Mouse (Mus musculus): ENCODE measurements at regions not wholly inside any gene's neighbourhood (a gene's known extent, or its start where the extent isn't known, plus 50 kb on each side); places are given as distances from the start of the nearest gene placed in this dataset.

- Histone ChIP-seq H3K27me3 (replicated peaks; ENCODE audit: low read depth, poor library complexity, severe bottlenecking) (peaks cover 32% of the 10 kb centered on the region), H3K36me3 (replicated peaks) (no peaks in the 10 kb centered on the region), H3K4me1 (peaks cover 45% of the 10 kb centered on the region), H3K9me3 (no peaks in the 10 kb centered on the region), H3K27ac (replicated peaks) (no peak overlapping the region), H3K4me3 (no peak overlapping the region)
- WGBS: 34% methylated on average over 5 of the region's 5 CpGs
- no peak for DNase-seq (ENCODE audit: low spot score)
Observed at GRCm38 (mm10) chr19:14124250-14124827, 211.0 kb downstream of the Olfr1505 start.

- Histone ChIP-seq H3K36me3 (replicated peaks) (no peaks in the 10 kb centered on the region), H3K4me3 (no peak overlapping the region), H3K9me3 (no peaks in the 10 kb centered on the region), H3K4me1 (peaks cover 47% of the 10 kb centered on the region), H3K27me3 (replicated peaks; ENCODE audit: low read depth, poor library complexity, severe bottlenecking) (peaks cover 27% of the 10 kb centered on the region), H3K27ac (replicated peaks) (no peak overlapping the region)
- no peak for DNase-seq (ENCODE audit: low spot score)
- 57% methylated on average over 5 of the region's 5 CpGs for WGBS
Observed at GRCm38 (mm10) chr19:14124986-14125385, 211.7 kb downstream of the Olfr1505 start.

DNA sequence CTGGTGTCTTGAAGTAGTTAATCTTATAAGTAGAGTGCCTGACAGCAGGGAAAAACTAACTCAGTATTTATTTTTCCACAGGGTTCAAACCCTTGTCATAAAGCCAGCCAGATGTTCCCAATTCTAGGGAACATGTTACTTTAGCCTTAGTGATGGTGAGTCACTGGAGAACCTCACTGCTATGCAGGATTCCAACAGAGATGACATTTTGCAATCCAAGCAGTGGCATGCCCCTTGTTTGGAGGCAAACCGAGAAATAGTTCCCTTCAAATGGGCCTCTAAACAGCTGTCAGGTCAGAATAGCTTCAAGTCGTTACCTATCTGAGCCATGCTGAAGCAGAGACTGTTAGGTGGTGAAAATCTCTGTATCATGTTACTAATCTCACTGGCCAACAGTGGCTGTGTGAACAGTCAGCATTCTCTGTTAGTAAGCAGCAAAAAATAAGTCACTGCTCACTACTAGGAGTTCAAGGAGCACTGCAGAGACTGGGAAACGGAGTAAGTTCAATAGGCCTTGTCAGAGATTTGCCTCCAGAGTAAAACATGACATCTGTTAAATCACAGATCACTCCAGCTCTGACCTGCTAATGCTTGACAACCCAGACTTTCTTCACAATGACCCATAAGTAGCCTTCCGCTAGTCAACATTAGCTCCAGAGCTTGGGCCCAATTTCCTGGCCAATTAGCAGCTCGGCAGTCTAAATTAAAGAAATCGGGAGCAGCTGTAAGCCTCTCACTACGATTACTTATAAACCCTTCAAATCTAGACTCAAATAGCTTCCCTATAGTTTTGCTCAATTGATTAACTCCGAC lies 215.3 kb downstream of the Olfr1505 start:
- H3K27me3 ChIP-seq (replicated peaks; ENCODE audit: low read depth, poor library complexity, severe bottlenecking): peaks cover 11% of the 10 kb centered on the region
- DNase-seq (ENCODE audit: low spot score): peak; percentile 54
- peaks cover 40% of the 10 kb centered on the region for H3K4me1 ChIP-seq
- 17% methylated on average over 8 of the region's 8 CpGs for WGBS
- no peaks in the 10 kb centered on the region for H3K9me3 ChIP-seq
- H3K27ac ChIP-seq (replicated peaks): no peak overlapping the region
- H3K4me3 ChIP-seq: no peak overlapping the region
- no peaks in the 10 kb centered on the region for H3K36me3 ChIP-seq (replicated peaks)

DNA sequence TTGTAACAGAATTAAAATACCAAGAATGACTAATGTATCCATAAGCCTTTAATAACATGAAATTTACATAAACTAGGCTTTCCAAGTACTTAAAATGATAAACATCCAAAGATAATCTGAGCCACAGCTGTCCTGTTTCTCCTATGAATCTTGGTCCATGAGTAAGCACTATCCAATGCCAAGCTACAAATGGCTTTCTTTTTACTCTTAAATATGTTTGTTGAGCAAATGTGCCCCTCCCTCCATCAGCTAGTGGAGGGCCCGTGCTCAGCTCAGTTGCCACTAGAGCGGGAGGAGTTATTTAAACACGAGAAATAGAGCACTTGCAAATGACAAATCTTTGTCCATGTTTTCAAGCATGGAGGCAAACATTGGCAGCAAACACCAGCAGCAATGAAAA lies 247.9 kb downstream of the Olfr1505 start:
- H3K4me1 ChIP-seq: peaks cover 13% of the 10 kb centered on the region
- no peak for DNase-seq (ENCODE audit: low spot score)
- H3K27me3 ChIP-seq (replicated peaks; ENCODE audit: low read depth, poor library complexity, severe bottlenecking): peaks cover 5% of the 10 kb centered on the region; the same call in 1 of the 2 replicates
- H3K9me3 ChIP-seq: no peaks in the 10 kb centered on the region
- no peak overlapping the region for H3K27ac ChIP-seq (replicated peaks)
- H3K36me3 ChIP-seq (replicated peaks): no peaks in the 10 kb centered on the region
- no peak overlapping the region for H3K4me3 ChIP-seq
- 58% methylated on average over 3 of the region's 3 CpGs for WGBS

DNA sequence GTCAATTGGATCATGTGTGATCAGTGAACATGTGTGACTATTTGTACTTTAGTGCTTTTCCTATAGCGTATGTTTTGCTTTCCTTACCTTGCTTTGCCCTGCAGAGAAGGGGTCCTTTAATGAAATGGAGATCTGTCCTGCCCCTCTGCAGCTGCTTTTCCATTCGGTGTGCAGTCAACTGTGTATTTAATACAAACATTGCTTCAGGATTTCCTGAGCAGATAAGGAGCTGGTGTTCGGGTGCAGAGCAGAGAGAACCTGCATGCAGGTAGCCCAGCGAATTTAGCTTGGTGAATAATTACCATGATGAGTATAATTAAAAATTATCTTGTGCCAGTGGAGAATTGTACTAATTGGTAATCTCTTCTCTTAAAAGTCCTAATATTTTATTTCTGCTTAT lies 249.4 kb downstream of the Olfr1505 start:
- Histone ChIP-seq H3K9me3 (no peaks in the 10 kb centered on the region), H3K36me3 (replicated peaks) (no peaks in the 10 kb centered on the region), H3K4me1 (peaks cover 13% of the 10 kb centered on the region), H3K27ac (replicated peaks) (no peak overlapping the region), H3K27me3 (replicated peaks; ENCODE audit: low read depth, poor library complexity, severe bottlenecking) (peaks cover 5% of the 10 kb centered on the region; the same call in 1 of the 2 replicates), H3K4me3 (no peak overlapping the region)
- WGBS: 46% methylated on average over 4 of the region's 4 CpGs
- no peak for DNase-seq (ENCODE audit: low spot score)

GRCm38 (mm10) chr19:14165775-14166174 lies 252.4 kb downstream of the Olfr1505 start:
- Histone ChIP-seq H3K27ac (replicated peaks) (no peak overlapping the region), H3K4me3 (no peak overlapping the region), H3K36me3 (replicated peaks) (no peaks in the 10 kb centered on the region), H3K27me3 (replicated peaks; ENCODE audit: low read depth, poor library complexity, severe bottlenecking) (no peaks in the 10 kb centered on the region; the same call in 1 of the 2 replicates), H3K4me1 (peaks cover 13% of the 10 kb centered on the region), H3K9me3 (no peaks in the 10 kb centered on the region)
- DNase-seq (ENCODE audit: low spot score): no peak
- 68% methylated on average over 2 of the region's 2 CpGs for WGBS

DNA sequence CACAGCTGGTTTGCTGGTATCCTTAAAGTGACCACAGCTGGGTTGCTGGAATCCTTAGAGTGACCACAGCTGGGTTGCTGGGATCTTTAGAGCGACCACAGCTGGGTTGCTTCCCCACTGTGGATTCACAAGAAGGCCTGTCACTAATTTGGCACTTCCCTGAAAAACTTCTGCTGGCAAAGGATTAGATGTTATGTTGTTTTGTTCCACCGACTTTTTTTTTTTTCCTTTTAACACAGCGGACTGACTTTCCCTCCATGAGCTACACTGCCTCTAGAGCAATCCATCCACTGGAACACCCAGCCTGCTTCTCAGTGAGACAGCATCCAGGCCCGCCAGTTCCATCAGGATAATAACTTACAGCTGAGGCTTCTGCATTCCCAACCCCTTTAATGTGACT lies 266.9 kb downstream of the Olfr1505 start:
- Histone ChIP-seq H3K27ac (replicated peaks) (no peak overlapping the region), H3K36me3 (replicated peaks) (no peaks in the 10 kb centered on the region), H3K4me3 (no peak overlapping the region), H3K27me3 (replicated peaks; ENCODE audit: low read depth, poor library complexity, severe bottlenecking) (0 out of 2 replicates have a peak, but pooled peaks cover 4% of the 10 kb centered on the region), H3K4me1 (peaks cover 11% of the 10 kb centered on the region), H3K9me3 (no peaks in the 10 kb centered on the region)
- WGBS: 15% methylated on average over 4 of the region's 4 CpGs
- DNase-seq (ENCODE audit: low spot score): peak; percentile 50

- Histone ChIP-seq H3K36me3 (replicated peaks) (no peaks in the 10 kb centered on the region), H3K4me3 (no peak overlapping the region), H3K9me3 (no peaks in the 10 kb centered on the region), H3K27me3 (replicated peaks; ENCODE audit: low read depth, poor library complexity, severe bottlenecking) (0 out of 2 replicates have a peak, but pooled peaks cover 4% of the 10 kb centered on the region), H3K4me1 (peaks cover 11% of the 10 kb centered on the region), H3K27ac (replicated peaks) (no peak overlapping the region)
- DNase-seq (ENCODE audit: low spot score): no peak
- 75% methylated on average over 3 of the region's 3 CpGs for WGBS
Observed at GRCm38 (mm10) chr19:14180956-14181355, 267.6 kb downstream of the Olfr1505 start.

DNA sequence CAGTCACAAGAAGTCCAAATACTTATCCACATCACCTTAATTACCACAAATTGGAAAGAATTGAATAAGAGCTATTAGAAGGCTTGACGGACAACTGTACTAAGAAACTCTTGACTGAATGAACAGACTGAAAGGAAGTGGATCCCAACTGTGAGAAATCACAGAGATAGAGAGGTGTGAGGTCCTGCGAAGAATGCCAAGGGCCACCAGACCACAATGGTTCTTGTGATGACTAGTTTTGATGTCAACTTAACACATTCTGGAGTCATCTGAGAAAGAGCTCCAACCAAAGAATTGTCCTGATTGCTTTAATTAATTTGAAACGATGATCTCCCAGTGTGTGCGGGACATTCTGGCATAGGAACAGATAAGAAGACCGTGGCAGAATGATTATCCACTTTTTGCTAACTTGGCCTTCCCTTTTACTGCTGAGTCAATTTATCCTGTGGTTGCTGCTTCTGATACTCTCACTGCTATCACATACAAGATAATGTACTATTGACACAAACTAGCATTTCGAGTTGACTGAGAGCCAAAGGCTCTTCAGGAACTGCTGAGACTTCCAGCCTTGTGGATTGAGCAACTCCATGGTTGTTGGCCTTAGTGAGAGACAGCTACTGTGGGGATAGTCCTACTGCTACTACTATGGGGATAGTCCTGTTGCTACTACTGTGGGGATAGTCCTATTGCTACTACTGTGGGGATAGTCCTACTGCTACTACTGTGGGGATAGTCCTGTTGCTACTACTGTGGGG lies 268.5 kb downstream of the Olfr1505 start:
- no peaks in the 10 kb centered on the region for H3K9me3 ChIP-seq
- 75% methylated on average over 6 of the region's 6 CpGs for WGBS
- H3K36me3 ChIP-seq (replicated peaks): no peaks in the 10 kb centered on the region

GRCm38 (mm10) chr19:14191820-14192219 lies 278.5 kb downstream of the Olfr1505 start:
- no peak overlapping the region for H3K4me3 ChIP-seq
- DNase-seq (ENCODE audit: low spot score): no peak
- H3K36me3 ChIP-seq (replicated peaks): no peaks in the 10 kb centered on the region
- WGBS: 87% methylated on average over 3 of the region's 3 CpGs
- H3K4me1 ChIP-seq: no peaks in the 10 kb centered on the region
- H3K27me3 ChIP-seq (replicated peaks; ENCODE audit: low read depth, poor library complexity, severe bottlenecking): no peaks in the 10 kb centered on the region
- H3K9me3 ChIP-seq: no peaks in the 10 kb centered on the region
- H3K27ac ChIP-seq (replicated peaks): no peak overlapping the region

More for the DNA sequence above, 268.5 kb downstream of the Olfr1505 start:
- H3K27ac ChIP-seq (replicated peaks): no peak overlapping the region
- DNase-seq (ENCODE audit: low spot score): no peak
- H3K27me3 ChIP-seq (replicated peaks; ENCODE audit: low read depth, poor library complexity, severe bottlenecking): 0 out of 2 replicates have a peak, but pooled peaks cover 4% of the 10 kb centered on the region
- H3K4me3 ChIP-seq: no peak overlapping the region
- H3K4me1 ChIP-seq: peaks cover 11% of the 10 kb centered on the region

GRCm38 (mm10) chr19:14197864-14198263 lies 284.5 kb downstream of the Olfr1505 start:
- WGBS: 87% methylated on average over 3 of the region's 3 CpGs
- no peaks in the 10 kb centered on the region for H3K36me3 ChIP-seq (replicated peaks)
- no peaks in the 10 kb centered on the region for H3K9me3 ChIP-seq
- H3K4me3 ChIP-seq: no peak overlapping the region
- H3K27me3 ChIP-seq (replicated peaks; ENCODE audit: low read depth, poor library complexity, severe bottlenecking): no peaks in the 10 kb centered on the region
- no peaks in the 10 kb centered on the region for H3K4me1 ChIP-seq
- DNase-seq (ENCODE audit: low spot score): peak; percentile 10
- no peak overlapping the region for H3K27ac ChIP-seq (replicated peaks)

GRCm38 (mm10) chr19:14220507-14220909 lies 307.2 kb downstream of the Olfr1505 start:
- DNase-seq (ENCODE audit: low spot score): no peak
- no peaks in the 10 kb centered on the region for H3K36me3 ChIP-seq (replicated peaks)
- WGBS: 69% methylated on average over 4 of the region's 4 CpGs

More at GRCm38 (mm10) chr19:14220507-14220909, 307.2 kb downstream of the Olfr1505 start:
- no peak overlapping the region for H3K27ac ChIP-seq (replicated peaks)
- no peak overlapping the region for H3K4me3 ChIP-seq
- H3K27me3 ChIP-seq (replicated peaks; ENCODE audit: low read depth, poor library complexity, severe bottlenecking): no peaks in the 10 kb centered on the region
- H3K9me3 ChIP-seq: no peaks in the 10 kb centered on the region
- peaks cover 11% of the 10 kb centered on the region for H3K4me1 ChIP-seq
